Mouse (Mus musculus): ENCODE measurements at regions not wholly inside any gene's neighbourhood (a gene's known extent, or its start where the extent isn't known, plus 50 kb on each side); places are given as distances from the start of the nearest gene placed in this dataset.

- in situ Hi-C loops (cut with MboI): no loop called here
These were observed 458.8 kb downstream of the Rps24 start for GRCm38 (mm10) chr14:24945716-24946115.

- in situ Hi-C loops (cut with MboI): no loop called here
These were observed 460.2 kb downstream of the Rps24 start for GRCm38 (mm10) chr14:24947084-24947483.

- in situ Hi-C loops (cut with MboI): no loop called here
These were observed 469.0 kb downstream of the Rps24 start for GRCm38 (mm10) chr14:24955891-24956410.

GRCm38 (mm10) chr14:24956528-24957210 lies 469.7 kb downstream of the Rps24 start:
- in situ Hi-C loops (cut with MboI): no loop called here

GRCm38 (mm10) chr14:24957392-24957791 lies 470.5 kb downstream of the Rps24 start:
- in situ Hi-C loops (cut with MboI): no loop called here

- in situ Hi-C loops (cut with MboI): no loop called here
These were observed 471.9 kb downstream of the Rps24 start for GRCm38 (mm10) chr14:24958821-24959220.

- in situ Hi-C loops (cut with MboI): no loop called here
These were observed 472.5 kb downstream of the Rps24 start for GRCm38 (mm10) chr14:24959401-24959800.

- in situ Hi-C loops (cut with MboI): no loop called here
These were observed 473.2 kb downstream of the Rps24 start for GRCm38 (mm10) chr14:24960082-24960482.

GRCm38 (mm10) chr14:24960875-24961274 lies 473.9 kb downstream of the Rps24 start:
- in situ Hi-C loops (cut with MboI): no loop called here

GRCm38 (mm10) chr14:24961721-24962120 lies 474.8 kb downstream of the Rps24 start:
- in situ Hi-C loops (cut with MboI): no loop called here

GRCm38 (mm10) chr14:24969584-24969983 lies 482.7 kb downstream of the Rps24 start:
- in situ Hi-C loops (cut with MboI): no loop called here

- in situ Hi-C loops (cut with MboI): no loop called here
These were observed 485.4 kb downstream of the Rps24 start for GRCm38 (mm10) chr14:24972357-24972756.

- in situ Hi-C loops (cut with MboI): no loop called here
These were observed 485.9 kb upstream of the Zmiz1 start for GRCm38 (mm10) chr14:24973039-24973438.

- in situ Hi-C loops (cut with MboI): no loop called here
These were observed 485.4 kb upstream of the Zmiz1 start for GRCm38 (mm10) chr14:24973591-24973990.

GRCm38 (mm10) chr14:24982489-24982888 lies 476.5 kb upstream of the Zmiz1 start:
- in situ Hi-C loops (cut with MboI): no loop called here

GRCm38 (mm10) chr14:24983279-24983678 lies 475.7 kb upstream of the Zmiz1 start:
- in situ Hi-C loops (cut with MboI): no loop called here

- in situ Hi-C loops (cut with MboI): no loop called here
These were observed 473.1 kb upstream of the Zmiz1 start for GRCm38 (mm10) chr14:24985806-24986359.

GRCm38 (mm10) chr14:24986404-24986803 lies 472.6 kb upstream of the Zmiz1 start:
- in situ Hi-C loops (cut with MboI): no loop called here

- in situ Hi-C loops (cut with MboI): no loop called here
These were observed 465.0 kb upstream of the Zmiz1 start for GRCm38 (mm10) chr14:24993751-24994658.

- in situ Hi-C loops (cut with MboI): no loop called here
These were observed 463.8 kb upstream of the Zmiz1 start for GRCm38 (mm10) chr14:24995226-24995625.

GRCm38 (mm10) chr14:24997786-24998509 lies 461.0 kb upstream of the Zmiz1 start:
- in situ Hi-C loops (cut with MboI): no loop called here

All from mature B cell (primary cell).